Mouse (Mus musculus): ENCODE data around the gene Rhcg. TPM values are rescaled to one million over a fixed set of nuclear protein-coding genes. Genes with fewer than 3 reads are reported as not detected.

The Rhcg gene
- polyA plus RNA-seq, 2 experiments from 2014 or later: not detected

GRCm38 (mm10) chr7:79548893-79549555 lies 68.4 kb downstream of the Rhcg start:
- no peak for ATAC-seq

GRCm38 (mm10) chr7:79547092-79547491 lies 70.4 kb downstream of the Rhcg start:
- ATAC-seq: no peak

DNA sequence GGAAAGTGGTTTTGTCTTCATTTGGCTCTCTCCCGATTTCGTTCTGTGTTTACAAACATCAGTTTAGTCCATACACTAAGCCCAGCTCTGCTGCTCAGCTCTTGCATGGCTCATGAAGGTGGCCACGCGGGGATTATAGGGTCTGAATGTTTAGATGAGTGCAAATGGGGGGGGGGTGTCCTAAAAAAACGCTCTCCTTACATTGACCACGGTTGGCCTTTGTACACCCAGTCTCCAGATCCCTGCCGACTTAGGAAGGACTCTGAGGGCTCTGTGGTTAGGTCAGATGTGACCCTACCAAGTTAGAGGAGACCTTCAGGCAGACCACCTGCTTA lies 72.4 kb downstream of the Rhcg start:
- ATAC-seq: no peak

- no peak for ATAC-seq
Observed at GRCm38 (mm10) chr7:79544281-79545065, 73.0 kb downstream of the Rhcg start.

Other genes with a start within 250 kb of the Rhcg start
- gene Rlbp1, start 230.6 kb downstream of the Rhcg start, polyA plus RNA-seq (2017; shearing (Covaris generic)): under 1 TPM in 1 of 2 experiments, not detected in 1; 0.54 TPM
- gene Fanci, start 225.7 kb downstream of the Rhcg start, polyA plus RNA-seq (2017; shearing (Covaris generic)): 1 to 10 TPM; 5.0 to 6.4 TPM
- gene Polg, start 151.3 kb downstream of the Rhcg start, polyA plus RNA-seq (2017; shearing (Covaris generic)): 10 to 100 TPM; 22.5 to 23.1 TPM
- 1 to 10 TPM; 1.9 to 2.3 TPM for gene Ticrr, start 42.5 kb upstream of the Rhcg start, polyA plus RNA-seq (2017; shearing (Covaris generic))
- gene Kif7, start 98.1 kb upstream of the Rhcg start, polyA plus RNA-seq (2017; shearing (Covaris generic)): under 1 TPM; 0.29 to 0.74 TPM
- gene Plin1, start 115.2 kb upstream of the Rhcg start, polyA plus RNA-seq (2017; shearing (Covaris generic)): not detected
- gene Pex11a, start 125.5 kb upstream of the Rhcg start, polyA plus RNA-seq (2017; shearing (Covaris generic)): 1 to 10 TPM; 2.6 to 2.7 TPM
- gene Wdr93, start 125.5 kb upstream of the Rhcg start, polyA plus RNA-seq (2017; shearing (Covaris generic)): under 1 TPM in 1 of 2 experiments, not detected in 1; 0.27 TPM
- gene Mesp1, start 176.1 kb upstream of the Rhcg start, polyA plus RNA-seq (2017; shearing (Covaris generic)): not detected
- gene Mesp2, start 193.1 kb upstream of the Rhcg start, polyA plus RNA-seq (2017; shearing (Covaris generic)): not detected
- gene Anpep, start 243.4 kb upstream of the Rhcg start, polyA plus RNA-seq (2017; shearing (Covaris generic)): not detected